Mouse (Mus musculus) CH12.LX (cell line): ENCODE measurements around the gene Gm49396. TPM values are rescaled to one million over a fixed set of nuclear protein-coding genes. Genes with fewer than 3 reads are reported as not detected.

ENCODE experiments used
- DNase-seq: peaks from one replicate; pipeline ENCODE4 v3.0.0-alpha.2; 2013; ENCODE audit errors: extremely low read depth
- H3K27ac ChIP-seq: 2 replicates; pipeline ENCODE4 v1.5.1; 2012; ENCODE audit warnings: low read depth, mild to moderate bottlenecking, control low read depth, moderate library complexity; ENCODE audit not compliant: insufficient read depth
- H3K27me3 ChIP-seq: replicated peaks from 2 replicates; pipeline ENCODE3; 2012; ENCODE audit warnings: inconsistent platforms
- H3K36me3 ChIP-seq, 2 experiments: replicated peaks in 1 of 2; 2 replicates each; pipeline versions ENCODE3 to v1.6.1; 2012; ENCODE audit warnings: inconsistent platforms in 1 of 2, low read length in 1 of 2, mild to moderate bottlenecking in 1 of 2, mixed read lengths in 1 of 2, moderate library complexity in 1 of 2; ENCODE audit not compliant: control insufficient read depth in 1 of 2, insufficient read depth in 1 of 2
- H3K4me1 ChIP-seq, 2 experiments: 2 replicates each; pipeline ENCODE4 v1.6.1; 2012; ENCODE audit warnings: inconsistent platforms in 1 of 2, moderate library complexity in 1 of 2; ENCODE audit not compliant: insufficient read depth in 2 of 2, control insufficient read depth in 1 of 2
- H3K4me2 ChIP-seq: 2 replicates; pipeline ENCODE4 v1.6.1; 2012; ENCODE audit warnings: low read depth, mild to moderate bottlenecking, control low read depth; ENCODE audit not compliant: poor library complexity, insufficient read depth, severe bottlenecking
- H3K4me3 ChIP-seq, 3 experiments: fragments of 150-350 bp in 1 of 3; sonication (generic) in 1 of 3; replicated peaks in 1 of 3; 2 replicates each; pipeline versions ENCODE3 to v1.5.1; 2011 to 2012; ENCODE audit warnings: low read depth in 2 of 3, low read length in 2 of 3, mild to moderate bottlenecking in 2 of 3, moderate library complexity in 2 of 3, control low read depth in 1 of 3, improper control_type of control experiment in 1 of 3, inconsistent platforms in 1 of 3, mixed read lengths in 1 of 3; ENCODE audit not compliant: poor library complexity in 1 of 3
- H3K79me2 ChIP-seq: replicated peaks from 2 replicates; pipeline ENCODE4 v1.6.1; 2012; ENCODE audit warnings: mild to moderate bottlenecking, moderate library complexity; ENCODE audit not compliant: control insufficient read depth, poor library complexity, insufficient read depth, severe bottlenecking; ENCODE audit errors: extremely low read depth
- H3K9ac ChIP-seq: 2 replicates; pipeline ENCODE4 v1.6.1; 2012; ENCODE audit warnings: low read depth, mild to moderate bottlenecking, control low read depth, moderate library complexity; ENCODE audit not compliant: insufficient read depth
- H3K9me3 ChIP-seq: replicated peaks from 2 replicates; pipeline ENCODE3; 2012; ENCODE audit warnings: low read length, inconsistent platforms, mixed read lengths
- BHLHE40 ChIP-seq: IDR thresholded peaks from 2 replicates; pipeline ENCODE4 v1.6.1; 2011; ENCODE audit warnings: mild to moderate bottlenecking, low read depth, low read length, improper control_type of control experiment
- CHD2 ChIP-seq: IDR thresholded peaks from 2 replicates; pipeline ENCODE4 v1.6.1; 2011; ENCODE audit warnings: low read length, improper control_type of control experiment
- CTCF ChIP-seq, 2 experiments: IDR thresholded peaks in 1 of 2; conservative IDR thresholded peaks in 1 of 2; 2 replicates each; pipeline ENCODE4 v1.5.1; 2011 to 2012; ENCODE audit warnings: low read depth in 2 of 2, low read length in 2 of 2, improper control_type of control experiment in 1 of 2, inconsistent platforms in 1 of 2, mild to moderate bottlenecking in 1 of 2, moderate library complexity in 1 of 2
- ELF1 ChIP-seq: IDR thresholded peaks from 2 replicates; pipeline ENCODE4 v1.6.1; 2014; ENCODE audit warnings: low read depth, mild to moderate bottlenecking, inconsistent platforms, low read length, improper control_type of control experiment
- EP300 ChIP-seq: IDR thresholded peaks from 2 replicates; pipeline ENCODE4 v1.6.1; 2011; ENCODE audit warnings: low read length, improper control_type of control experiment
- ETS1 ChIP-seq: conservative IDR thresholded peaks from 2 replicates; pipeline ENCODE4 v1.6.1; 2012; ENCODE audit warnings: low read depth, mild to moderate bottlenecking, inconsistent platforms, low read length, improper control_type of control experiment, moderate library complexity
- GABPA ChIP-seq: IDR thresholded peaks from 2 replicates; pipeline ENCODE4 v1.6.1; 2012; ENCODE audit warnings: low read depth, low read length, improper control_type of control experiment, inconsistent platforms; ENCODE audit not compliant: insufficient replicate concordance
- IRF4 ChIP-seq: IDR thresholded peaks from 2 replicates; pipeline ENCODE4 v1.6.1; 2014; ENCODE audit warnings: low read depth, mild to moderate bottlenecking, inconsistent platforms, low read length, improper control_type of control experiment
- MAFK ChIP-seq: IDR thresholded peaks from 2 replicates; pipeline ENCODE4 v1.6.1; 2011; ENCODE audit warnings: low read length, improper control_type of control experiment; ENCODE audit not compliant: insufficient replicate concordance
- MAX ChIP-seq: IDR thresholded peaks from 2 replicates; pipeline ENCODE4 v1.6.1; 2011; ENCODE audit warnings: low read length, improper control_type of control experiment
- MEF2A ChIP-seq: IDR thresholded peaks from 2 replicates; pipeline ENCODE4 v1.6.1; 2014; ENCODE audit warnings: low read depth, mild to moderate bottlenecking, inconsistent platforms, low read length, improper control_type of control experiment, borderline replicate concordance
- MXI1 ChIP-seq: IDR thresholded peaks from 2 replicates; pipeline ENCODE4 v1.6.1; 2011; ENCODE audit warnings: mild to moderate bottlenecking, low read depth, low read length, improper control_type of control experiment
- POLR2AphosphoS2 ChIP-seq: IDR thresholded peaks from 2 replicates; pipeline ENCODE4 v1.6.1; 2011; ENCODE audit warnings: low read depth, low read length, improper control_type of control experiment
- RCOR1 ChIP-seq: conservative IDR thresholded peaks from 2 replicates; pipeline ENCODE4 v1.6.1; 2012; ENCODE audit warnings: low read depth, mild to moderate bottlenecking, inconsistent platforms, low read length, improper control_type of control experiment
- SIN3A ChIP-seq: IDR thresholded peaks from 2 replicates; pipeline ENCODE4 v1.6.1; 2012; ENCODE audit warnings: low read length, improper control_type of control experiment, inconsistent platforms
- TBP ChIP-seq: conservative IDR thresholded peaks from 2 replicates; pipeline ENCODE4 v1.6.1; 2011; ENCODE audit warnings: low read depth, low read length, improper control_type of control experiment
- TCF12 ChIP-seq: IDR thresholded peaks from 2 replicates; pipeline ENCODE4 v1.6.1; 2014; ENCODE audit warnings: low read depth, mild to moderate bottlenecking, inconsistent platforms, low read length, improper control_type of control experiment
- UBTF ChIP-seq: IDR thresholded peaks from 2 replicates; pipeline ENCODE4 v1.6.1; 2012; ENCODE audit warnings: low read depth, mild to moderate bottlenecking, inconsistent platforms, low read length, improper control_type of control experiment, moderate library complexity
- USF2 ChIP-seq: conservative IDR thresholded peaks from 2 replicates; pipeline ENCODE4 v1.6.1; 2011; ENCODE audit warnings: low read depth, low read length, improper control_type of control experiment
- ZKSCAN1 ChIP-seq: IDR thresholded peaks from 2 replicates; pipeline ENCODE4 v1.6.1; 2012; ENCODE audit warnings: low read depth, inconsistent platforms, low read length, improper control_type of control experiment, borderline replicate concordance
- ZNF384 ChIP-seq: IDR thresholded peaks from 2 replicates; pipeline ENCODE4 v1.6.1; 2012; ENCODE audit warnings: low read depth, low read length, improper control_type of control experiment, inconsistent platforms
- dilution Hi-C: fragments of 300-500 bp; cut with MboI; formaldehyde crosslinking; loops from 2 replicates; pipeline ENCODE4 v1.14.3; 2020; ENCODE audit warnings: low sequenced_read_pairs; ENCODE audit not compliant: extremely low pct_unique_long_range_greater_than_20kb, extremely low pct_ligation_motif_present
- in situ Hi-C: fragments of 300-500 bp; cut with MboI; formaldehyde crosslinking; loops from 3 replicates; pipeline ENCODE4 v1.14.3; 2019; ENCODE audit warnings: low sequenced_read_pairs, low pct_ligation_motif_present, low pct_unique_long_range_greater_than_20kb, mixed read lengths
- polyA plus RNA-seq: library from polyadenylated mRNA; unstranded; fragments of >175 nt; gene quantifications from 2 replicates; pipeline ENCODE4 v1.2.1, GENCODE M21; 2012; ENCODE audit warnings: low read depth; ENCODE audit not compliant: insufficient read length
- total RNA-seq, 2 experiments: library from RNA; depleted of rRNA; stranded (reverse); fragments of 300-350 nt in 1 of 2; fragments of >200 nt in 1 of 2; gene quantifications; 2 replicates each; pipeline ENCODE4 v1.2.3; 2012 to 2014

The Gm49396 gene
- total and polyA plus RNA-seq, 3 experiments: 1.9 to 3.3 (median 2.7) TPM

- TF ChIP-seq GABPA: no peak
- TF ChIP-seq POLR2AphosphoS2: no peak; the same call in 1 of the 2 replicates
- no peak for TF ChIP-seq ELF1
- no peak for TF ChIP-seq ZKSCAN1
- peak; percentile 54 for TF ChIP-seq ETS1
- peak; percentile 81 for TF ChIP-seq IRF4
- TF ChIP-seq, all 38 proteins: peak for 8
Observed at GRCm38 (mm10) chr7:30594510-30595024, 31.4 kb downstream of the Gm49396 start (continued).

- Histone ChIP-seq H3K4me3 (no peak overlapping the region), H3K4me1 (peaks cover 16 to 39% of the 10 kb centered on the region in 2 experiments), H3K36me3 (peaks cover 0 to 4% of the 10 kb centered on the region in 2 experiments), H3K27ac (peak overlapping the region; percentile 100; the same call in 1 of the 2 replicates), H3K79me2 (peaks cover 19% of the 10 kb centered on the region), H3K9me3 (peaks cover 3% of the 10 kb centered on the region), H3K27me3 (no peaks in the 10 kb centered on the region), H3K9ac (peak overlapping the region; percentile 46), H3K4me2 (peak overlapping the region; percentile 59)
- in situ Hi-C loops (no loop called here), dilution Hi-C loops (no loop called here)
- DNase-seq: no peak
- TF ChIP-seq RCOR1: no peak
- no peak for TF ChIP-seq UBTF
- TF ChIP-seq MXI1: 0 out of 2 replicates have a peak, but pooled peaks have one; percentile 27
- TF ChIP-seq TBP: no peak
- TF ChIP-seq GABPA: no peak
- 0 out of 2 replicates have a peak, but pooled peaks have one; percentile 16 for TF ChIP-seq MAFK
- no peak for TF ChIP-seq USF2
- TF ChIP-seq MAX: peak; percentile 52; the same call in 1 of the 2 replicates
- 0 out of 2 replicates have a peak, but pooled peaks have one; percentile 19 for TF ChIP-seq BHLHE40
- peak; percentile 65 for TF ChIP-seq IRF4
- TF ChIP-seq MEF2A: no peak
- TF ChIP-seq CHD2: no peak
- TF ChIP-seq CTCF (conservative IDR thresholded peaks at IDR 0.05 in 1 of 2, IDR thresholded peaks at IDR 0.05 in 1 of 2; ENCODE audit: low read depth in 2 of 2, low read length in 2 of 2): no peak
- TF ChIP-seq SIN3A: peak; percentile 32; the same call in 1 of the 2 replicates
- peak; percentile 35; the same call in 1 of the 2 replicates for TF ChIP-seq ZNF384
- TF ChIP-seq EP300: peak; percentile 67
- TF ChIP-seq ELF1: no peak
- 0 out of 2 replicates have a peak, but pooled peaks have one; percentile 33 for TF ChIP-seq TCF12
Observed at GRCm38 (mm10) chr7:30596093-30596492, 32.9 kb downstream of the Gm49396 start.
